8 mouse cellular contexts compared by ENCODE assay signal in genomic region chr10:59221473-59222270, GRCm38 (mm10). TPM values are rescaled to one million over a fixed set of nuclear protein-coding genes. Genes with fewer than 3 reads are reported as not detected.
DNase-seq lines count a peak whose midpoint lies in the region; ATAC-seq lines count a peak whose summit lies in the region.

Gene Sept10, minus strand, starts transcription at chr10:59221847.
Gene Sowahc, plus strand, starts transcription at chr10:59221953.

- H3K9me3 ChIP-seq in megakaryocyte, embryonic 14.5 days: peaks cover 7% of the 10 kb centered on the region

- peaks cover 21% of the 10 kb centered on the region for H3K4me1 ChIP-seq in megakaryocyte, embryonic 14.5 days

- peaks cover 78% of the 10 kb centered on the region for H3K27me3 ChIP-seq in megakaryocyte, embryonic 14.5 days (replicated peaks)

- peak; percentile 99 for DNase-seq in adrenal gland, adult 2 months
- peak; percentile 98 for DNase-seq in embryo, embryonic 11 days
- peak; percentile 96 for DNase-seq in gastrocnemius, postnatal 25 days
- peak; percentile 84 to 94 for DNase-seq in left cerebral cortex, adult 9 months (ENCODE audit: low spot score in 2 of 2)
- DNase-seq in right cerebral cortex, adult 2 months (ENCODE audit: low spot score in 2 of 2): peak; percentile 95 to 97
- DNase-seq in urinary bladder, postnatal 10 days (ENCODE audit: low spot score): peak; percentile 88

- no peaks in the 10 kb centered on the region for H3K36me3 ChIP-seq in megakaryocyte, embryonic 14.5 days (replicated peaks; ENCODE audit: low read length)

- H3K4me3 ChIP-seq in megakaryocyte, embryonic 14.5 days (replicated peaks): peak within 1 kb of the TSS; percentile 91

- peak; percentile 93 for ATAC-seq in inflammation-experienced regulatory T-cells, adult 6 months

RNA-seq across cellular contexts. Expression of gene Sept10, which starts in this region (rescaled TPM):
- total RNA-seq in adrenal gland, adult 2 months (2021): 10 to 100 TPM; 40.9 to 48.2 TPM
- 8.0 and 8.3 TPM in 2 replicates for polyA plus RNA-seq in adrenal gland, adult 2 months (2012; rRNA removed)
- 1 to 10 TPM; 6.7 to 8.3 TPM for total RNA-seq in gastrocnemius, postnatal 25 days (2021)
- 1 to 10 TPM in 2 of 3 experiments, under 1 TPM in 1; 0.74 to 3.6 (median 1.4) TPM for polyA plus RNA-seq in inflammation-experienced regulatory T-cells, adult 6 months (2017; shearing (Covaris generic))
- not detected in 2 replicates for polyA plus RNA-seq in megakaryocyte, embryonic 14.5 days (2012; ENCODE audit: insufficient read depth, low replicate concordance)

RNA-seq across cellular contexts. Expression of gene Sowahc, which starts in this region (rescaled TPM):
- 10 to 100 TPM; 29.8 to 45.9 TPM for total RNA-seq in adrenal gland, adult 2 months (2021)
- polyA plus RNA-seq in adrenal gland, adult 2 months (2012; rRNA removed): 11.4 and 15.2 TPM in 2 replicates
- 1 to 10 TPM in 1 of 2 experiments, under 1 TPM in 1; 0.87 to 2.0 TPM for total RNA-seq in gastrocnemius, postnatal 25 days (2021)
- 1 to 10 TPM in 1 of 3 experiments, under 1 TPM in 2; 0.16 to 1.3 (median 0.17) TPM for polyA plus RNA-seq in inflammation-experienced regulatory T-cells, adult 6 months (2017; shearing (Covaris generic))
- 0.27 TPM in 1 of 2 replicates, not detected in the other for polyA plus RNA-seq in megakaryocyte, embryonic 14.5 days (2012; ENCODE audit: insufficient read depth, low replicate concordance)

Comparison
In these comparisons a context has a peak if more than half of its experiments do, and no peak if none do; other contexts are left out.
1. Peak in every context shown above with its lines: DNase-seq, ATAC-seq and H3K4me3 ChIP-seq.
2. RNA of gene Sept10 (total RNA-seq): 40.9 to 48.2 TPM in adrenal gland, adult 2 months; 6.7 to 8.3 TPM in gastrocnemius, postnatal 25 days; every median in the first group is over 4 times any median in the second.
3. RNA of gene Sowahc (total RNA-seq): 29.8 to 45.9 TPM in adrenal gland, adult 2 months; 0.87 to 2.0 TPM in gastrocnemius, postnatal 25 days; every median in the first group is over 10 times any median in the second.